Mouse (Mus musculus) c-Kit-positive CD71-positive TER-119-negative erythroid progenitor cells, embryonic 14.5 days (primary cell): ENCODE measurements around the gene Eri2.
"Not testable (repeated sequence)": the region's sequence is repeated elsewhere in the genome, so short reads cannot be mapped to it uniquely, and the experiment has no call there.

Source experiments
- DNase-seq: peaks from one replicate; pipeline ENCODE4 v3.0.0-alpha.2; 2013; ENCODE audit warnings: low read depth

Gene Eri2

DNA sequence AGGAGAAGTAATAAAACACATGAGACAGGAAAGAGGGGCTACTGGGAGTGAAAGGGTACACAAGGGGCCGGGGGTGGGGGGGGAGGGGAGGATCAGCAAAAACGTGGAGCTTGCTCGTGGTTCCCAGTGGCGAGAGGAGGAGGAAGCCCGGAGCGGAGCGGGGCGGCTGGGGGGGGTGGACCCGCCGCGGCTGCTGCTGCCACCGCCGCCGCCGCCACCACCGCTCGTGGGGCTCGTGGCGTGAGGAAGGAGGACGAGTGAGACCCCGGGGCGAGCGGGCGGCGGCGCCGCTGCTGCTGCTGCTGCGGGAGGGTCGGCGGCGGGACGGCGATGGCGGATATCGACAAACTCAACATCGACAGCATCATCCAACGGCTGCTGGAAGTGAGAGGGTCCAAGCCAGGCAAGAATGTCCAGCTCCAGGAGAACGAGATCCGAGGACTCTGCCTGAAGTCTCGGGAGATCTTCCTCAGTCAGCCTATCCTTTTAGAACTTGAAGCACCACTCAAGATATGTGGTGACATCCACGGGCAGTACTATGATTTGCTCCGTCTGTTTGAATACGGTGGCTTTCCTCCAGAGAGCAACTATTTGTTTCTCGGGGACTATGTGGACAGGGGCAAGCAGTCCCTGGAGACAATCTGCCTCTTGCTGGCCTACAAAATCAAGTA, 53.9 kb downstream of the Eri2 start:
- not testable (repeated sequence) for DNase-seq

DNA sequence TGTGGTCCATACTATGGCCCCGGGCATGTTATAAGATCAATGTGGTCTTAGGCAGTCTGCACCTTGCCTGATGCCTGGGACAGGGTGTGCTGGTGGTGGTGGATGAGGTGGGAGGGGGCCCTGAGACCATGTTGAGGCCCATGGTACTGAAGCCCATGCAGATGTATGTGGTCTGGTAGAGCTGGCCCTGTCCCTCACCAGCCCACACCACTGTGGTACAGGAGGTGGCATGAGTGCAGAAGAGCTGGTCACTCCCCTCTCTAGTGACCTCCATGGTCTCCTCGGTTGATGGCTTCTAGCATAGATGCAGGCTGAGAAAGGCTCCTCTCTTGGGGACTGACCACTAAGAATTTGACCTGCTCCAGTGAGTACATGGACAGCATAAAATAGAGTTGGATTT, 55.0 kb downstream of the Eri2 start:
- no peak for DNase-seq

DNA sequence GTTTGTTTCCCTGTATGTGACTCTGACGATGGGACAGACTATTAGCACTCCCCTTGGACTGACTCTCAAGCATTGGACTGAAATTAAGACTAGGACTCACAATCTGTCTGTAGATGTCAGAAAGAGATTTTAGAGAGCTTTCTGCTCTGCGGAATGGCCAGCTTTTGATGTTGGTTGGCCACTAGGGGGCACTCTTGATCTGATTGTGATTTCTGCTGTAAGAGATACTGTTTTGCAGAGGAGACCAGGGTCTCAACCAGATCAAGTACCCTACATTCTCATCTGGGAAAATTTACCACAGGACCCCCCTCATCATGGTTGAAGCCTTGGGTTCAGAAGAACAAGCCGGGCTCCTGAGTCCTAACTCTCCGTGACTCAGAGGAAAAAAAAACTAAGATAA, 62.6 kb downstream of the Eri2 start:
- DNase-seq = peak; percentile 14

DNA sequence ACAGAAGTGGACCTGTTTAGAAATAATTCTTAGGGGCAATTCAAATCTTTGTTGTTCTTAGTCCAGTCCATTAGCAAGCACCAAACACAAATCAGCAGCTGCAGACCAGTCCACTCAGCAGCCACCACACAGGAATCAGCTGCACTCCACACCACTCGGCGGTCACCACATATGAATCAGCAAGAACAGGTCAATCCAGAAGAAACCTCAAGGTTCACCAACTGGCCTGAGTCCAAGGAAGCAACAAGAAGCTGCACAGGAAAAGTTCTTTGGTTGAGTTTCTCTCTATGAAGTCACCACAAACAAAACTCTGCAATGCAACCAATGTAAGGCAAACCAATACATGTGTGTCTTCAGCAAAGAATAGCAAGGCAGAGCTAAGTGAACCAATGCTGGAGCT, 66.2 kb downstream of the Eri2 start:
- DNase-seq = no peak

DNA sequence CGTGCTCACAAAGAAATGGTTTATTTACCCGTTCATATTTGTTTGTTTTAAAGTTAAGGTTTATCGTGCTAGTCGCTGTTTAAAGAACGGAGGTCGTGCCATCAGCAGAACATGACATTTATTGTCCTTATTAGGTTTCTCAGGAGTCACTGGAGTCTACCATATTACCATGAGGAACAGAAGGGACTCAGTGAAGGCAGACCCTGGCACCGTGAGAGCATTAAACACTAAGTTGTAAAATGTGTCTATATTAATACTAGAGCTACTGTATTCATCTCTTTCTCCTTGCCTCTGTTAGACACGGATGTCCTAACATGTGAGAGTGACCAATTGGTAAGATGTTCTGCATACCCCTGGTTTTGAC, 72.9 kb downstream of the Eri2 start:
- no peak for DNase-seq

DNA sequence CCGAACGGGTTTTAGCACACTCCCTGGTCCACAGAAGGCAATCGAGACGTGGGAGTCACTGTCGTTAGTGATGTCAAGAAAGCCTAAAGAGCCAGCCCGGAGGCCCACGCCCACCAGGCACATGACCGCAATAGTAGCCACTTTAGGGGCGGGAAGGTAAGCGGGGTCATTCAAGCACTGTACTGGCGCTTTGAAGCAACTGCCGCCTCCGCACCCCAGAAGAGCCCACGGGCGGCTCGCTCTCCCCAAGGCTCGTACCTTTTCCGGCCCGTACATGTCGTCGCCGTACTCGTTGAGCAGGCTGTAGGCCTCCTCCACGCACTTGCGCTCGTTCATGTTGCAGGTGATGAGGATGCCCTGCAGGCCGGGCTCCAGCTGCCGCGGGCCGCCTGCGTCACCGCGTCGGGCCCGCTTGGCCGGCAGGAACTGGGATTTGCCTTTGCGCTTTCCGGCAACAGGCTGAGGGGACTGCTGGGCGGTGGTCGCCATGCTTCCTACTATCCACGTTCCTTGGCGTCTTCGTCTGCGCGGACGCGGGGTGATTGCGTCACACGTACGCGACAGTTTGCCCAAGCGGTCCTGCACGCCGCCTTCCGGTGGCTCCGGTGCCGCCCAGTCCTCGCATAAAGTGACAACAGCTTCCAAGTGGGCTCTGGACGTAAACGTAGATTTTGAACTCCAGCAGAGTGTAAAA, 73.5 kb downstream of the Eri2 start, which contains the start of gene Thumpd1:
Gene Thumpd1, minus strand, starts transcription at position 546 of the 694 bp plus-strand sequence.
- DNase-seq = peak; percentile 87
